In the genomic region with DNA sequence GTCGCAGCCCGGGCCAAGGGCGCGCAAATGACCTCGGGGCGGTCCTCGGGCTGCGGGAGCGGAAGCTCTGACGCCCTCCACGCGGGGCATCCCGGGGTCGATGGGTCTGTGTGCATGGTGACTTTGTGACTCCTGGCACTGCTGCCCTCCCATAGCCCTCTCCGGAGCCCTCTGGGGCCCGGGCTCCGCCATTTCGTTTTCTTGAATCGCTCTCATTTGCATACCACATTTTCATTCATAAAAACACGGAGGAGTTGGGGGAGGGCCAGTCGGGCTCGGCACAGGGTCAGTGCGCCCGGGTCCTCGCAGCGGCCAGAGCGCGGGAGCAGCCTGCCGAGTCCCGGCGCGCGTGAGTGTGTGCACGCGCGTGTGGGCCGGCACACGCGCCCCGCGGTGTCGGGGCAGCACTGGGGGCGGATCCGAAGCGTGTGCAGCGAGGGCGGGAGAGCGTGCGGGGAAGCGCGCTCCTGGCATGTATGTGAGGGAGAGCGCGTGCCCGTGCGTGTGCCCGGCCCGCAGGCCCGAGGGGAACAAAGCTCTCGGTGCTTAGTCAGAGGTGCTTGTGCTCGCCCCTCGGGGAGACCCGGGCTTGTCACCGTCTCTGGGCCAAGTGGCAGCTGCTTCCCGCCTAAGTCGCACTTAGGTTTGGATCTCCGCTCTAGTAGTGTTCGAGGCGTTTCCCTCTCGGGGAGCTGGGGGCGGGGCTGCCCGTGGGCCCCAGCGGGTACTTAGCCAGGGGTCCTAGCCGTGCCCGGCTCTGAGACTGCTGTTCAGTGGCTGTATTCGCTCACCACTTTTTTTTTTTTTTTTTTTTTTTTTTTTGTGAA, we compare ENCODE assay signal across 8 mouse cellular contexts. TPM values are rescaled to one million over a fixed set of nuclear protein-coding genes. Genes with fewer than 3 reads are reported as not detected.
DNase-seq lines count a peak whose midpoint lies in the region; ATAC-seq lines count a peak whose summit lies in the region.

No protein-coding gene starts in this region.

- peaks cover 29% of the 10 kb centered on the region for H3K4me1 ChIP-seq in limb, embryonic 13.5 days
- peaks cover 31% of the 10 kb centered on the region for H3K4me1 ChIP-seq in midbrain, embryonic 15.5 days

- DNase-seq in urinary bladder, adult 18-20 months (ENCODE audit: low spot score in 2 of 2): peak; percentile 60 to 73
- DNase-seq in urinary bladder, postnatal 10 days (ENCODE audit: low spot score): no peak
- DNase-seq in embryo, embryonic 9.5 days (ENCODE audit: extremely low spot score): peak; percentile 85
- peak; percentile 80 for DNase-seq in kidney, adult 11 months
- peak; percentile 32 to 61 for DNase-seq in spleen, adult 18-20 months

- peak overlapping the region; percentile 94 for H3K27ac ChIP-seq in limb, embryonic 13.5 days
- peak overlapping the region; percentile 93 for H3K27ac ChIP-seq in midbrain, embryonic 15.5 days

- ATAC-seq in granulocyte monocyte progenitor cell, adult 5-6 weeks (replicated peaks; ENCODE audit: poor library complexity, severe bottlenecking): peak; percentile 38
- ATAC-seq in limb, embryonic 13.5 days (ENCODE audit: low FRiP score, low read depth): peak; percentile 46
- ATAC-seq in midbrain, embryonic 15.5 days (replicated peaks): peak; percentile 79

- H3K9ac ChIP-seq in limb, embryonic 13.5 days: peak overlapping the region; percentile 90
- peak overlapping the region; percentile 83 for H3K9ac ChIP-seq in midbrain, embryonic 15.5 days

- no peaks in the 10 kb centered on the region for H3K9me3 ChIP-seq in limb, embryonic 13.5 days
- no peaks in the 10 kb centered on the region for H3K9me3 ChIP-seq in midbrain, embryonic 15.5 days

- H3K4me3 ChIP-seq in limb, embryonic 13.5 days: peak overlapping the region; percentile 94
- H3K4me3 ChIP-seq in midbrain, embryonic 15.5 days: peak overlapping the region; percentile 56

- no peaks in the 10 kb centered on the region for H3K36me3 ChIP-seq in limb, embryonic 13.5 days
- no peaks in the 10 kb centered on the region for H3K36me3 ChIP-seq in midbrain, embryonic 15.5 days (replicated peaks)

- H3K4me2 ChIP-seq in limb, embryonic 13.5 days (replicated peaks): peak overlapping the region; percentile 76
- peak overlapping the region; percentile 69 for H3K4me2 ChIP-seq in midbrain, embryonic 15.5 days

- under 1% methylated on average over 66 of the region's 75 CpGs for WGBS in limb, embryonic 13.5 days
- under 1% methylated on average over 75 of the region's 75 CpGs for WGBS in midbrain, embryonic 15.5 days

- no peaks in the 10 kb centered on the region for H3K27me3 ChIP-seq in limb, embryonic 13.5 days
- no peaks in the 10 kb centered on the region for H3K27me3 ChIP-seq in midbrain, embryonic 15.5 days (replicated peaks)

RNA-seq across cellular contexts. Expression of gene Spred2, which starts 1.2 kb away (rescaled TPM):
- 16.8 and 19.4 TPM in 2 replicates for total RNA-seq in granulocyte monocyte progenitor cell, adult 5-6 weeks (2014; fragmentation: Nextera tagmentation)
- total RNA-seq in granulocyte monocyte progenitor cell, adult 5-6 weeks (2017): 4.6 and 6.8 TPM in 2 replicates
- 8.5 and 9.2 TPM in 2 replicates for polyA plus RNA-seq in limb, embryonic 13.5 days (2015; fragmentation: Nextera tagmentation; extraction: Ambion mirVana)
- polyA plus RNA-seq in midbrain, embryonic 15.5 days (2015; fragmentation: Nextera tagmentation; extraction: Ambion mirVana): 6.1 and 6.2 TPM in 2 replicates
